Mouse (Mus musculus): Measurements from ENCODE around the gene Pxn. TPM values are rescaled to one million over a fixed set of nuclear protein-coding genes. Genes with fewer than 3 reads are reported as not detected.

Gene Pxn
- polyA plus RNA-seq, 1 experiment from 2014 or later = 19.3 TPM

- 92% methylated on average over 14 of the region's 14 CpGs for WGBS
- Histone ChIP-seq H3K9me3 (ENCODE audit: control insufficient read depth, low read length) (peaks cover 10% of the 10 kb centered on the region; the same call in 1 of the 2 replicates), H3K9ac (ENCODE audit: low read length) (no peak overlapping the region), H3K4me2 (ENCODE audit: low read length) (no peak overlapping the region), H3K27ac (ENCODE audit: low read depth) (no peak overlapping the region), H3K36me3 (ENCODE audit: control insufficient read depth, insufficient read depth, low read length) (peaks cover 98% of the 10 kb centered on the region), H3K4me1 (replicated peaks; ENCODE audit: control insufficient read depth, insufficient read depth, low read length) (no peaks in the 10 kb centered on the region), H3K27me3 (replicated peaks; ENCODE audit: control insufficient read depth, insufficient read depth, low read length) (no peaks in the 10 kb centered on the region), H3K4me3 (ENCODE audit: low read depth, low read length) (no peak overlapping the region)
- ATAC-seq (replicated peaks; ENCODE audit: low FRiP score, low TSS enrichment, low read depth) (no peak), DNase-seq (ENCODE audit: low spot score) (no peak)
These were observed 72.4 kb downstream of the Pxn start for GRCm38 (mm10) chr5:115578922-115579321.

GRCm38 (mm10) chr5:115579363-115579762, 72.9 kb downstream of the Pxn start:
- ATAC-seq (replicated peaks; ENCODE audit: low FRiP score, low TSS enrichment, low read depth) (no peak), DNase-seq (ENCODE audit: low spot score) (no peak)
- Histone ChIP-seq H3K9me3 (ENCODE audit: control insufficient read depth, low read length) (peaks cover 10% of the 10 kb centered on the region; the same call in 1 of the 2 replicates), H3K9ac (ENCODE audit: low read length) (no peak overlapping the region), H3K4me3 (ENCODE audit: low read depth, low read length) (no peak overlapping the region), H3K4me2 (ENCODE audit: low read length) (no peak overlapping the region), H3K27me3 (replicated peaks; ENCODE audit: control insufficient read depth, insufficient read depth, low read length) (no peaks in the 10 kb centered on the region), H3K27ac (ENCODE audit: low read depth) (no peak overlapping the region), H3K4me1 (replicated peaks; ENCODE audit: control insufficient read depth, insufficient read depth, low read length) (no peaks in the 10 kb centered on the region), H3K36me3 (ENCODE audit: control insufficient read depth, insufficient read depth, low read length) (peaks cover 98% of the 10 kb centered on the region)
- 87% methylated on average over 5 of the region's 5 CpGs for WGBS

DNA sequence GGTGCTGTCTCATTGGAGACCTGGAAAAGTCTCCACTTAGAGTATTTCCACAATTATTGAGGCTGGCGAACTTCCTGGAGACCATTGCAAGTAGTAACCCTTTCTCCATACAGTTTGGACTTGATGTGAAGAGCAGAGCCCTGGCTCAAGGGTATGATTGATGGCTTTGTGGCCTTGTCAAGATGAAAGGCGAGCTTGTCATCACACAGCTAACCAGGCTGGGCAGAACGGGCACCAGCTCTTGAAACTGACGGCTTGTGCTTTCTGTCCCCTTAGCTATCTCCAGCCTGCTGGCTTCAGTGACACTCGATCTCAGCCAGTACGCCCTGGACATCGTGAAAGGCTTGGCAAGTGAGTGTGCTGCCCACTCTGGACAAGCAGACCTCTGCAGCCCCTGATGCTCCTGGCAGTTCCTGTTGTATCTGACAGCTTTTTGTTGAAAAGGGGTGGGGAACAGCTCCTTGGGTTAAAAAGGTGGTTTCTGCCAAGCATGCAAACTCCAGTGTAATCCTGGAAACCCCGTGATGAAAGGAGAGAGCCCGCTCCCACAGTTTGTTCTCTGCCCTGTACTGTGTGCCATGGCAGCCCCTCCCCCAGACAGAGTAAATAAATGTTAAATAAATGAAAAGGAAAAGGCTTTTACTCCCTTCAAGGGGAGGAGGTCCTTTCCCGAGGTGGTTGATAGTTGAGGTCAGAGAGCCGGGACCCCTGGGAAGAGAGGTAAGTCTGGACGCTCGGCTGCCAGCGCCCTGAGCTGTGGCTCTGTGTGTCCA, 73.9 kb downstream of the Pxn start:
- ATAC-seq (replicated peaks; ENCODE audit: low FRiP score, low TSS enrichment, low read depth) (no peak), DNase-seq (ENCODE audit: low spot score) (no peak)
- 86% methylated on average over 14 of the region's 14 CpGs for WGBS
- no peaks in the 10 kb centered on the region for H3K27me3 ChIP-seq (replicated peaks; ENCODE audit: control insufficient read depth, insufficient read depth, low read length)
- peaks cover 98% of the 10 kb centered on the region for H3K36me3 ChIP-seq (ENCODE audit: control insufficient read depth, insufficient read depth, low read length)
- H3K9me3 ChIP-seq (ENCODE audit: control insufficient read depth, low read length) = peaks cover 10% of the 10 kb centered on the region; the same call in 1 of the 2 replicates
- H3K4me2 ChIP-seq (ENCODE audit: low read length) = no peak overlapping the region
- no peak overlapping the region for H3K4me3 ChIP-seq (ENCODE audit: low read depth, low read length)
- no peaks in the 10 kb centered on the region for H3K4me1 ChIP-seq (replicated peaks; ENCODE audit: control insufficient read depth, insufficient read depth, low read length)
- H3K27ac ChIP-seq (ENCODE audit: low read depth) = no peak overlapping the region
- H3K9ac ChIP-seq (ENCODE audit: low read length) = no peak overlapping the region

GRCm38 (mm10) chr5:115581662-115582061, 75.2 kb downstream of the Pxn start:
- Histone ChIP-seq H3K9ac (ENCODE audit: low read length) (no peak overlapping the region), H3K27me3 (replicated peaks; ENCODE audit: control insufficient read depth, insufficient read depth, low read length) (no peaks in the 10 kb centered on the region), H3K36me3 (ENCODE audit: control insufficient read depth, insufficient read depth, low read length) (peaks cover 99% of the 10 kb centered on the region), H3K4me1 (replicated peaks; ENCODE audit: control insufficient read depth, insufficient read depth, low read length) (no peaks in the 10 kb centered on the region), H3K27ac (ENCODE audit: low read depth) (no peak overlapping the region), H3K4me2 (ENCODE audit: low read length) (no peak overlapping the region), H3K9me3 (ENCODE audit: control insufficient read depth, low read length) (peaks cover 10% of the 10 kb centered on the region; the same call in 1 of the 2 replicates), H3K4me3 (ENCODE audit: low read depth, low read length) (no peak overlapping the region)
- 94% methylated on average over 9 of the region's 9 CpGs for WGBS
- ATAC-seq (replicated peaks; ENCODE audit: low FRiP score, low TSS enrichment, low read depth) = no peak
- DNase-seq (ENCODE audit: low spot score) = no peak

GRCm38 (mm10) chr5:115585616-115586015, 79.1 kb downstream of the Pxn start:
- DNase-seq (ENCODE audit: low spot score) = no peak
- 81% methylated on average over 12 of the region's 12 CpGs for WGBS
- no peak for ATAC-seq (replicated peaks; ENCODE audit: low FRiP score, low TSS enrichment, low read depth)
- no peak overlapping the region for H3K4me3 ChIP-seq (ENCODE audit: low read depth, low read length)
- no peak overlapping the region for H3K27ac ChIP-seq (ENCODE audit: low read depth)
- peaks cover 98% of the 10 kb centered on the region for H3K36me3 ChIP-seq (ENCODE audit: control insufficient read depth, insufficient read depth, low read length)
- no peaks in the 10 kb centered on the region for H3K4me1 ChIP-seq (replicated peaks; ENCODE audit: control insufficient read depth, insufficient read depth, low read length)
- H3K9ac ChIP-seq (ENCODE audit: low read length) = no peak overlapping the region
- H3K9me3 ChIP-seq (ENCODE audit: control insufficient read depth, low read length) = peaks cover 10% of the 10 kb centered on the region; the same call in 1 of the 2 replicates
- no peaks in the 10 kb centered on the region for H3K27me3 ChIP-seq (replicated peaks; ENCODE audit: control insufficient read depth, insufficient read depth, low read length)
- H3K4me2 ChIP-seq (ENCODE audit: low read length) = no peak overlapping the region

DNA sequence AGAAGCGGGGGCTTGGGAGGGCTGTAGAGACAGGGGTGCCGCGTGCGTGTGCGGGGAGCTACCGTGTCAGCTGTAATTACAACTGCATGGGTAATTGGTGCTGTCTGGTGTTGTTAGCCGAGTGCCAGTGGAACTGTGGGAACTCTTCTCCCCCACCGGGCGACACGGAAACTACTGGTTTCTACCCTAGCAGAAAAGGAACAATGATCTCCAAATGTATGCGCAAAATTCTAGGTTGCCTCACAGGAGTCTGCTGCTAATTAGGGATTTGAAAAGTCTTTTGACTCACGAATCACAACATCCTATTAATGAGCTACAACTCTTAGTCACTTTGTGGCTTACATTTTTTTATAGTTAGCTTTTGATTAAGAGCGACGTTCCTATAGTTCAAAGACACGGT, 79.7 kb downstream of the Pxn start:
- H3K4me3 ChIP-seq (ENCODE audit: low read depth, low read length) = no peak overlapping the region
- H3K36me3 ChIP-seq (ENCODE audit: control insufficient read depth, insufficient read depth, low read length) = peaks cover 98% of the 10 kb centered on the region
- peaks cover 10% of the 10 kb centered on the region; the same call in 1 of the 2 replicates for H3K9me3 ChIP-seq (ENCODE audit: control insufficient read depth, low read length)
- DNase-seq (ENCODE audit: low spot score) (no peak), ATAC-seq (replicated peaks; ENCODE audit: low FRiP score, low TSS enrichment, low read depth) (no peak)
- no peak overlapping the region for H3K4me2 ChIP-seq (ENCODE audit: low read length)
- no peak overlapping the region for H3K9ac ChIP-seq (ENCODE audit: low read length)
- no peaks in the 10 kb centered on the region for H3K27me3 ChIP-seq (replicated peaks; ENCODE audit: control insufficient read depth, insufficient read depth, low read length)
- WGBS = 91% methylated on average over 15 of the region's 15 CpGs
- H3K27ac ChIP-seq (ENCODE audit: low read depth) = no peak overlapping the region
- no peaks in the 10 kb centered on the region for H3K4me1 ChIP-seq (replicated peaks; ENCODE audit: control insufficient read depth, insufficient read depth, low read length)

DNA sequence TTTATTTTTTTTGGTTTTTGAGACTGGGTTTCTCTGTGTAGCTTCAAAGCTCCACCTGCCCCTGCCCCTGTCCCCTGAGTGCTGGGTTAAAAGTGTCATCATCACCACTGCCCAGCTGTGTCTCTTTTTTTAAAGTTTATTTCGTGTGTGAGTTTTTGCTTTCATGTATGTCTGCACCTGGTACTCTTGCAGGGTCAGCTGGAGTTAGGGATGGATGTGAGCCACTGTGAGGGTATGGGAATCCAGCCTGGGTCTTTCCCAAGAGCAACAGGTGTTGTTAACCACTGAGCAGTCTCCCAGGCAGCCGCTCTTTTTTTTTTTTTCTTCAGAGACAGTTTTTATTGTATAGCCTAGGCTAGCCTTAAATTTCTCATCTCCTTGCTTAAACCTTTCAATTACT, 80.3 kb downstream of the Pxn start:
- WGBS = 90% methylated on average over 2 of the region's 2 CpGs
- Histone ChIP-seq H3K36me3 (ENCODE audit: control insufficient read depth, insufficient read depth, low read length) (peaks cover 98% of the 10 kb centered on the region), H3K9ac (ENCODE audit: low read length) (no peak overlapping the region), H3K4me1 (replicated peaks; ENCODE audit: control insufficient read depth, insufficient read depth, low read length) (no peaks in the 10 kb centered on the region), H3K27me3 (replicated peaks; ENCODE audit: control insufficient read depth, insufficient read depth, low read length) (no peaks in the 10 kb centered on the region), H3K9me3 (ENCODE audit: control insufficient read depth, low read length) (peaks cover 10% of the 10 kb centered on the region; the same call in 1 of the 2 replicates), H3K27ac (ENCODE audit: low read depth) (no peak overlapping the region), H3K4me3 (ENCODE audit: low read depth, low read length) (no peak overlapping the region), H3K4me2 (ENCODE audit: low read length) (no peak overlapping the region)
- no peak for ATAC-seq (replicated peaks; ENCODE audit: low FRiP score, low TSS enrichment, low read depth)
- no peak for DNase-seq (ENCODE audit: low spot score)

GRCm38 (mm10) chr5:115591028-115591427, 84.6 kb downstream of the Pxn start:
- H3K4me3 ChIP-seq (ENCODE audit: low read depth, low read length) = no peak overlapping the region
- H3K4me1 ChIP-seq (replicated peaks; ENCODE audit: control insufficient read depth, insufficient read depth, low read length) = no peaks in the 10 kb centered on the region
- no peaks in the 10 kb centered on the region for H3K9me3 ChIP-seq (ENCODE audit: control insufficient read depth, low read length)
- DNase-seq (ENCODE audit: low spot score) (no peak), ATAC-seq (replicated peaks; ENCODE audit: low FRiP score, low TSS enrichment, low read depth) (no peak)
- H3K36me3 ChIP-seq (ENCODE audit: control insufficient read depth, insufficient read depth, low read length) = peaks cover 96% of the 10 kb centered on the region
- no peak overlapping the region for H3K9ac ChIP-seq (ENCODE audit: low read length)
- H3K27me3 ChIP-seq (replicated peaks; ENCODE audit: control insufficient read depth, insufficient read depth, low read length) = no peaks in the 10 kb centered on the region
- no peak overlapping the region for H3K27ac ChIP-seq (ENCODE audit: low read depth)
- H3K4me2 ChIP-seq (ENCODE audit: low read length) = no peak overlapping the region
- WGBS = 77% methylated on average over 11 of the region's 11 CpGs

GRCm38 (mm10) chr5:115591506-115591905, 85.0 kb downstream of the Pxn start:
- Histone ChIP-seq H3K4me2 (ENCODE audit: low read length) (no peak overlapping the region), H3K27ac (ENCODE audit: low read depth) (no peak overlapping the region), H3K27me3 (replicated peaks; ENCODE audit: control insufficient read depth, insufficient read depth, low read length) (no peaks in the 10 kb centered on the region), H3K36me3 (ENCODE audit: control insufficient read depth, insufficient read depth, low read length) (peaks cover 96% of the 10 kb centered on the region), H3K9me3 (ENCODE audit: control insufficient read depth, low read length) (no peaks in the 10 kb centered on the region), H3K9ac (ENCODE audit: low read length) (no peak overlapping the region), H3K4me1 (replicated peaks; ENCODE audit: control insufficient read depth, insufficient read depth, low read length) (no peaks in the 10 kb centered on the region), H3K4me3 (ENCODE audit: low read depth, low read length) (no peak overlapping the region)
- no peak for ATAC-seq (replicated peaks; ENCODE audit: low FRiP score, low TSS enrichment, low read depth)
- 88% methylated on average over 2 of the region's 2 CpGs for WGBS
- no peak for DNase-seq (ENCODE audit: low spot score)

Measured in intestine, embryonic 14.5 days (tissue).